Mouse (Mus musculus): ENCODE data around the gene Ppp1r10.

The Ppp1r10 gene

GRCm38 (mm10) chr17:35900636-35901035 lies 15.6 kb upstream of the Ppp1r10 start:
- in situ Hi-C loops (cut with MseI, MboI), result no loop called here

GRCm38 (mm10) chr17:35903343-35903991 lies 12.8 kb upstream of the Ppp1r10 start:
- in situ Hi-C loops (cut with MseI, MboI), result no loop called here

- in situ Hi-C loops (cut with MseI, MboI), result no loop called here
Measured at GRCm38 (mm10) chr17:35903992-35904355, 12.3 kb upstream of the Ppp1r10 start.

GRCm38 (mm10) chr17:35905587-35905986 lies 10.6 kb upstream of the Ppp1r10 start:
- in situ Hi-C loops (cut with MseI, MboI), result no loop called here

GRCm38 (mm10) chr17:35907609-35908008 lies 8.6 kb upstream of the Ppp1r10 start:
- in situ Hi-C loops (cut with MseI, MboI), result no loop called here

- in situ Hi-C loops (cut with MseI, MboI), result no loop called here
Measured at GRCm38 (mm10) chr17:35909186-35909918, 6.9 kb upstream of the Ppp1r10 start.

- in situ Hi-C loops (cut with MseI, MboI), result no loop called here
Measured at GRCm38 (mm10) chr17:35909919-35910369, 6.3 kb upstream of the Ppp1r10 start, which contains the start of gene Atat1. Gene Atat1 (minus strand): TSS chr17:35910075.

GRCm38 (mm10) chr17:35914975-35915374 lies 1.3 kb upstream of the Ppp1r10 start:
- in situ Hi-C loops (cut with MseI, MboI), result no loop called here

GRCm38 (mm10) chr17:35915538-35916296 lies 517 bp upstream of the Ppp1r10 start:
- in situ Hi-C loops (cut with MseI, MboI), result no loop called here

GRCm38 (mm10) chr17:35917143-35917462 lies 869 bp downstream of the Ppp1r10 start:
- in situ Hi-C loops (cut with MseI, MboI), result no loop called here

GRCm38 (mm10) chr17:35917463-35918251 lies 1.4 kb downstream of the Ppp1r10 start:
- in situ Hi-C loops (cut with MseI, MboI), result no loop called here

GRCm38 (mm10) chr17:35918276-35919059 lies 2.2 kb downstream of the Ppp1r10 start:
- in situ Hi-C loops (cut with MseI, MboI), result no loop called here

GRCm38 (mm10) chr17:35919060-35919715 lies 3.0 kb downstream of the Ppp1r10 start:
- in situ Hi-C loops (cut with MseI, MboI), result no loop called here

- in situ Hi-C loops (cut with MseI, MboI), result no loop called here
Measured at GRCm38 (mm10) chr17:35919864-35920301, 3.6 kb downstream of the Ppp1r10 start.

- in situ Hi-C loops (cut with MseI, MboI), result no loop called here
Measured at GRCm38 (mm10) chr17:35920384-35920783, 4.2 kb downstream of the Ppp1r10 start.

GRCm38 (mm10) chr17:35920862-35921562 lies 4.8 kb downstream of the Ppp1r10 start:
- in situ Hi-C loops (cut with MseI, MboI), result no loop called here

- in situ Hi-C loops (cut with MseI, MboI), result no loop called here
Measured at GRCm38 (mm10) chr17:35921710-35922109, 5.5 kb downstream of the Ppp1r10 start.

- in situ Hi-C loops (cut with MseI, MboI), result no loop called here
Measured at GRCm38 (mm10) chr17:35922566-35922965, 6.3 kb downstream of the Ppp1r10 start.

- in situ Hi-C loops (cut with MseI, MboI), result no loop called here
Measured at GRCm38 (mm10) chr17:35923281-35923680, 7.0 kb downstream of the Ppp1r10 start.

GRCm38 (mm10) chr17:35927471-35927870 lies 11.2 kb downstream of the Ppp1r10 start:
- in situ Hi-C loops (cut with MseI, MboI), result no loop called here
